Mouse (Mus musculus) embryonic stem cell, embryonic (primary cell): ENCODE measurements at regions not wholly inside any gene's neighbourhood (a gene's known extent, or its start where the extent isn't known, plus 50 kb on each side); places are given as distances from the start of the nearest gene placed in this dataset.

Experiments
- CTCF ChIA-PET, 4 experiments: fragments of 300-600 bp in 2 of 4; fragments of 350-600 bp in 2 of 4; sonication (Branson Sonifier 250); formaldehyde crosslinking; loops; one replicate each; lab custom pipeline; 2022; ENCODE audit warnings: inconsistent platforms in 2 of 4; lab: Charles Lee
- POLR2A ChIA-PET, 4 experiments: fragments of 300-600 bp in 2 of 4; fragments of 350-600 bp in 2 of 4; sonication (Branson Sonifier 250); formaldehyde crosslinking; loops; one replicate each; lab custom pipeline; 2022; ENCODE audit warnings: antibody characterized with exemption in 4 of 4, inconsistent platforms in 1 of 4; lab: Charles Lee

DNA sequence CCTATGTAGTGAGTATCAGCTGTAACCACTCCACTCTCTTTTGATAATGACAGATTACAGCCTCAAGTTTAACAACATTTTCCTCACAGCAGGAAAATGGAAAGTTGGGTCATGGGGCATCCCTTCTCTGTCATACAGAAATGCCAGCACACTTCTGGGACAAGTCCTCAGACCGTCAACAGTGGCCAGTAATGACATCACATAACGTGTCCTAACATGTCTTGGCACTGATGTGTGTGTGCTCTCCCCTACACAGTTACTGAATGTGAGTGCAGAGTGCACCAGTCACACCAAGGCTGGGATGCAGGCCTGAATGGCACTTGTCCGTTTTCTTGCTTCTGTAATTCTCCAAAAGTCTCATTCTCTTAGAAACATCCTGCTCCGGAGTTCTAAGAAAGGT lies 132.0 kb upstream of the Lrig3 start:
- ChIA-PET CTCF (no interaction called here), POLR2A (no interaction called here)

DNA sequence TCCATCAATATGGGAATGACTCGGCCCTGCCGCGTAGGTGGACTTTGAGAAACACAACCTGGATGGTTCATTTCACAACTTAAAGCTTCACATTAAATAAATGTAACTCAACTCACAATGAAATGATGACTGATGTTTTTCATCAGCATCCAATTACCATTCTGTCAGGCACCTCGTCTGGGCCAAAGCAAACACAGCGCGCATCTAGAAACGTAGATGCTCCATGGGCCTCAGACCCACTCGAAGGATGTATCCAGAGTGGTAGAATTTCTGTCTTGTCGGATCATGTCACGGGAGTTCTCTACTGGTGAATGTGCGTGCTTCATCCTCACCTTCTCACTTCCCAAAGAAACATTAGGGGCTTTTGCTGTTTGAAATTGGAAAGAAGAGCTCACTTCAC lies 127.0 kb upstream of the Lrig3 start:
- CTCF ChIA-PET, result no interaction called here
- POLR2A ChIA-PET, result interaction anchor here in 2 of 4 experiments (0.7 to 1.8 kb wide), 8 partner anchors 13 to 359 kb away, joined by 3 to 6 read pairs (median 4); no protein-coding TSS in a partner anchor

GRCm38 (mm10) chr10:125839621-125840141 lies 126.3 kb upstream of the Lrig3 start:
- CTCF ChIA-PET, result no interaction called here

GRCm38 (mm10) chr10:125840388-125840787 lies 125.6 kb upstream of the Lrig3 start:
- ChIA-PET CTCF (no interaction called here), POLR2A (interaction anchor here in 1 of 4 experiments (1.0 kb wide), 1 partner anchor 11 kb away, joined by 3 read pairs; no protein-coding TSS in a partner anchor)

More at GRCm38 (mm10) chr10:125839621-125840141, 126.3 kb upstream of the Lrig3 start:
- POLR2A ChIA-PET, result interaction anchor here in 2 of 4 experiments (0.7 to 1.8 kb wide), 9 partner anchors 11 to 358 kb away, joined by 3 to 6 read pairs (median 3); no protein-coding TSS in a partner anchor

DNA sequence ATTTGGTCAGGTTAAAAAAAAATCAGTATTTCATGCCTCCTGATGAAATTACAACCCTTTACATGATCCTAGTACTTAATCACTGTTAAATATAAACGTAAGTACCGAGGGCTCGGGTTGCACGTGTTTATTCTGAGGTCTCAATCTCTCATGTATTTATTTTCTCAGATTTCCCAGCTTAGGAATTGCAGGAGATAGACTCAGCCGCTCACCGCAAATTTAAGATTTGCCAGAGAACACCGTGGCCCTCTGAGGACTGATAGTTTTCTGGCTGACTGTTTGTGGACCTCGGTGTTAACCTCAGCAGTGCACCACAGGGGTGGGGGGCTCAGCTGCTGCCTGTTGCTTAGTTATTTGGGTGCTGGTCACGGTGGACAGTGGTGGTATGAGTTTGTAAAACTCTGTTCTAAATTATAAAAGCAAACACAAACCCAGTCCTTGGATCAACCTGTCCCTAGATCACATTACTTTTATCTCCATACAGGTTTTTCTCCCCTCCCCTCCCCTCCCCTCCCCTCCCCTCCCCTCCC lies 121.6 kb upstream of the Lrig3 start:
- ChIA-PET CTCF (no interaction called here), POLR2A (no interaction called here)

- POLR2A ChIA-PET, result no interaction called here
- CTCF ChIA-PET, result no interaction called here
Measured at GRCm38 (mm10) chr10:125845014-125845514, 120.9 kb upstream of the Lrig3 start.

GRCm38 (mm10) chr10:125850370-125850769 lies 115.6 kb upstream of the Lrig3 start:
- CTCF ChIA-PET, result interaction anchor here in 1 of 4 experiments (0.8 kb wide), 1 partner anchor 527 kb away, joined by 4 read pairs; no protein-coding TSS in a partner anchor
- POLR2A ChIA-PET, result interaction anchor here in 1 of 4 experiments (1.4 kb wide), 1 partner anchor 11 kb away, joined by 3 read pairs; no protein-coding TSS in a partner anchor

DNA sequence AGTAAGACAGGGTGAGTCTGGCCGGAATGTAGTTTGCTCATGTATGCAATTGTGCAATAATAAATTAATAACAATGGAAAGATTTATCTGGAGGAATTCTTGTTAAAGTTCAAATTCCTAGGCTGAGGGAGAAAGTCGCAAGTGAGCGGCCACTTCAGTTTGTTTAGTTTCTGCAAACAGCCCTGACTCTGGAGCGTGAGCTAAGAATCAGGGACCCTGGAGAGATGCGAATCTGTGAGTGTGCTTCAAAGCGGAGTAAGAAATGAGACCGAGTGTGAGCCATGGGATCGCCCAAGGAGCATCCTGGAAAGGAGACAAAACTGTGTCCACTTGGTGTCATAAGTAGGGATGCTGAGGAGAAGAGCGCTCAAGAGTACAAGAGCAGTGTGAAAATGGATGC lies 104.2 kb upstream of the Lrig3 start:
- ChIA-PET CTCF (no interaction called here), POLR2A (no interaction called here)

GRCm38 (mm10) chr10:125866346-125866745 lies 99.6 kb upstream of the Lrig3 start:
- ChIA-PET CTCF (no interaction called here), POLR2A (no interaction called here)

DNA sequence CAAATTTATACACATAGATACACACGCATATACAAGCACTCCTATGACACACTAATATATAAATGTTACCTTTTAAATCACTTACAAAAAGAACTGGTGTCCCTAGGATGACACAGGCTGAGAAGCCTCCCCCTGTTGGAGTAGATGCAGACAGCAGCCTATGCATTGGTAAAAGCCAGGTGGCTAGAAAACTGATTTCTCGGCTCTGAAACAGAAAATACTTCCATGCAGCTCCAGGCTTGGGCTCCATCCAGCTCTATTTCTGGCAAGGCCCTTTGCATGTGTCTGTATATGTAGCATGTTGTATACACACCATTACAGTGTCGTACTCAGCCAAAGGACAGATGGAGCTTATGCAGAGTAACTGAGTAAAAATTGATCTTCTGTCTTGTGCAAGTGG lies 81.4 kb upstream of the Lrig3 start:
- POLR2A ChIA-PET, result no interaction called here
- CTCF ChIA-PET, result no interaction called here

DNA sequence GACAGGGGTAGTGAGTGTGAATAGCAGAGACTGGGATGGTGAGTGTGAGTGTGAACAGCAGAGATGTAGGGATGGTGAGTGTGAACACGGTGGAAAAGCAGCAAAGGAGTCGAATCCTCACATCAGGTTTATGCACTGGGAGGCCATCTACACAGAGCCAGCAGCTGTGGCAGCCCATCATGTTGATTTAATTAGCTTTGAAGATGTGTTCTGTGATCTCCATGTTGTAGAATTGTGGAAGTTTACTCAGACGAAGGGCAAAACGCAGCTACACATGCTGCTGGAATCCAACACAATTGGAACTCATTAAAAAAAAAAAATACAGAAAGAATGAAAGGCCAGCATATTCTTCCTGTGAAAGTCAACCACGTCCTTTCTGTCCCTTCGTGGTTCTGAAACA lies 80.2 kb upstream of the Lrig3 start:
- ChIA-PET CTCF (interaction anchor here in 1 of 4 experiments (0.7 kb wide), 1 partner anchor 22 kb away, joined by 4 read pairs; no protein-coding TSS in a partner anchor), POLR2A (no interaction called here)

- ChIA-PET POLR2A (no interaction called here), CTCF (no interaction called here)
Measured at GRCm38 (mm10) chr10:125892122-125892521, 73.8 kb upstream of the Lrig3 start.

- CTCF ChIA-PET, result no interaction called here
Measured at GRCm38 (mm10) chr10:125895744-125896482, 70.1 kb upstream of the Lrig3 start.

GRCm38 (mm10) chr10:125896646-125897045 lies 69.3 kb upstream of the Lrig3 start:
- POLR2A ChIA-PET, result no interaction called here
- CTCF ChIA-PET, result no interaction called here

More at GRCm38 (mm10) chr10:125895744-125896482, 70.1 kb upstream of the Lrig3 start:
- POLR2A ChIA-PET, result no interaction called here

GRCm38 (mm10) chr10:125899504-125899903 lies 66.5 kb upstream of the Lrig3 start:
- ChIA-PET CTCF (no interaction called here), POLR2A (interaction anchor here in 1 of 4 experiments (1.6 kb wide), 1 partner anchor 50 kb away, joined by 3 read pairs; no protein-coding TSS in a partner anchor)

DNA sequence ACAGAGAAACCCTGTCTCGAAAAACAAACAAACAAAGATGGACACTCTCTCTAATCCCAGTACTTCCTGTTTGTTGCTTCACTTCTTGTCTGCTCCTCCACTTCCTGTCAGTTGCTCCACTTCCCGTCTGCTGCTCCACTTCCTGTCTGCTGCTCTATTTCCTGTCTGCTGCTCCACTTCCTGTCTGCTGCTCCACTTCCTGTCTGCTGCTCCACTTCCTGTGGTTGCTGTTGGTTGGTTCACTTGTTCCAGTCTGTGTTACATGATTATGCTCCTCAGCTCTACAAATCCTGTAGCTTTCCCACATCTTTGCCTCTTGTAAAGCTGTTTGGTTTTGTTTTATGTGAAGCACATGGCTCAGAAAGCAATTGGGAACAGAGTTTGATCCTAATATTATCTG lies 65.4 kb upstream of the Lrig3 start:
- CTCF ChIA-PET, result no interaction called here
- POLR2A ChIA-PET, result interaction anchor here in 1 of 4 experiments (1.1 to 1.6 kb wide), 2 partner anchors 49 to 116 kb away, joined by 3 read pairs; no protein-coding TSS in a partner anchor

- ChIA-PET POLR2A (interaction anchor here in 1 of 4 experiments (1.1 kb wide), 1 partner anchor 104 kb away, joined by 3 read pairs; no protein-coding TSS in a partner anchor), CTCF (no interaction called here)
Measured at GRCm38 (mm10) chr10:125902668-125903067, 63.3 kb upstream of the Lrig3 start.

GRCm38 (mm10) chr10:125912207-125912606 lies 53.8 kb upstream of the Lrig3 start:
- ChIA-PET CTCF (no interaction called here), POLR2A (interaction anchor here in 1 of 4 experiments (1.2 kb wide), 1 partner anchor 11 kb away, joined by 3 read pairs; no protein-coding TSS in a partner anchor)
